Mouse (Mus musculus) neural tube, embryonic 11.5 days (tissue): ENCODE data around the gene Prkcb. TPM values are rescaled to one million over a fixed set of nuclear protein-coding genes. Genes with fewer than 3 reads are reported as not detected.

ENCODE experiments used
- ATAC-seq: fragments of 200-750 bp; cut with Nextera tagmentation; 2 replicates; pipeline ENCODE4 v1.8.0; 2017; ENCODE audit warnings: moderate number of reproducible peaks, mild to moderate bottlenecking, moderate TSS enrichment, moderate library complexity; ENCODE audit not compliant: insufficient read depth, low FRiP score, low TSS enrichment
- DNase-seq: peaks from one replicate; pipeline ENCODE4 v3.0.0-alpha.2; 2015; ENCODE audit warnings: low spot score
- H3K27ac ChIP-seq: fragments of 300-500 bp; sonication (generic); 2 replicates; pipeline ENCODE4 v1.5.1; 2014; ENCODE audit warnings: low read depth, mild to moderate bottlenecking, low read length
- H3K27me3 ChIP-seq: fragments of 300-500 bp; sonication (generic); 2 replicates; pipeline ENCODE4 v1.6.1; 2014; ENCODE audit warnings: mild to moderate bottlenecking, low read length, mixed read lengths; ENCODE audit not compliant: control insufficient read depth, insufficient read depth
- H3K36me3 ChIP-seq: fragments of 300-500 bp; sonication (generic); 2 replicates; pipeline ENCODE4 v1.6.1; 2014; ENCODE audit warnings: mild to moderate bottlenecking, low read length, moderate library complexity, mixed read lengths; ENCODE audit not compliant: control insufficient read depth, insufficient read depth
- H3K4me1 ChIP-seq: fragments of 300-500 bp; sonication (generic); 2 replicates; pipeline ENCODE4 v1.6.1; 2014; ENCODE audit warnings: low read length, mixed read lengths; ENCODE audit not compliant: control insufficient read depth, insufficient read depth
- H3K4me2 ChIP-seq: fragments of 300-500 bp; sonication (generic); 2 replicates; pipeline ENCODE4 v1.6.1; 2014; ENCODE audit warnings: low read depth, mild to moderate bottlenecking, moderate library complexity
- H3K4me3 ChIP-seq: fragments of 300-500 bp; sonication (generic); 2 replicates; pipeline ENCODE4 v1.5.1; 2014; ENCODE audit warnings: low read depth, low read length
- H3K9ac ChIP-seq: fragments of 300-500 bp; sonication (generic); 2 replicates; pipeline ENCODE4 v1.6.1; 2014; ENCODE audit warnings: mild to moderate bottlenecking, low read length
- H3K9me3 ChIP-seq: fragments of 300-500 bp; sonication (generic); 2 replicates; pipeline ENCODE4 v1.6.1; 2016; ENCODE audit warnings: low read length; ENCODE audit not compliant: control insufficient read depth
- WGBS: fragments of 180-500 bp; shearing (Covaris S2); extraction: QIAGEN DNeasy Blood & Tissue Kit; methylation state at CpG from one replicate; pipeline ENCODE4 v1.1.7; 2014; 5-methylcytosine and 5-hydroxymethylcytosine counted together
- polyA plus RNA-seq: library from polyadenylated mRNA; unstranded; fragments of >200 nt; fragmentation: Nextera tagmentation; extraction: Ambion mirVana; gene quantifications from 2 replicates; pipeline ENCODE4 v1.2.1, GENCODE M21; 2014

Gene Prkcb
- polyA plus RNA-seq, 1 experiment from 2014 or later = 13.4 TPM

DNA sequence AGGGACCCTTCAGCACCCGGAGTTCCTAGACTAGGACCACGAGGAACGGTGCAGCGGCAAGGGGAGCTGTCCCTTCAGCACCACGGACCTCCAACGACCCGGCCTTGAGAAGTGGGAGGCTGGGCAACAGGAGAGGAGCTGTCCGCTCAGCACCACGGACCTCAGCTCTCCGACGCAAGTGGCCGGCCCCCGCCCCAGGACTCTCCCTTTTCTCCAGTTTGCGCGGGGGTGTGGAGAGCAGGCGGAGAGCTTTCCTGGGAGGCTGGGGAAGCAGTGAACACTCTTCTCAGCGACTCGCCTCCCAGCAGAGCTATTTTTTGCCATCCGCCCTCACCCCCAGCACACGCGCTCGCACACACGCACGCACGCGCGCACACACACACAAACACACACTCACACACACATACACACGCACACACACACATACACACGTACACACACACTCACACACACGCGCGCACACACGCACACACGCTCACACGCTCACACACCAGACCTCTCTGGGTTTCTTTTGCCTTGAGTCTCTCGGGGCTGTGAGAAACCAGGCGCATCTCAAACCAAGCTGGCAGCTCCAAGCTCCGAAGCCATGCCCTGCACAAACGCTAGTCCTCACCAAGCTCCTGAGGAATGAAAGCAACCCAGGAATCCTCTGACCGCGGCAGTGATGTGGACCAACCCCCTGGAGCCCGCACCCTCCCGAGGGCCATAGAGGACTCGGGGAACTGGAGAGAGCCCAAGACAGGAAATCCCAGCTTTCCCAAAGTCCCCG is 382.5 kb downstream of the Prkcb start:
- no peak overlapping the region for H3K9ac ChIP-seq
- peak overlapping the region; percentile 12; the same call in 1 of the 2 replicates for H3K4me3 ChIP-seq
- 11% methylated on average over 45 of the region's 45 CpGs for WGBS

DNA sequence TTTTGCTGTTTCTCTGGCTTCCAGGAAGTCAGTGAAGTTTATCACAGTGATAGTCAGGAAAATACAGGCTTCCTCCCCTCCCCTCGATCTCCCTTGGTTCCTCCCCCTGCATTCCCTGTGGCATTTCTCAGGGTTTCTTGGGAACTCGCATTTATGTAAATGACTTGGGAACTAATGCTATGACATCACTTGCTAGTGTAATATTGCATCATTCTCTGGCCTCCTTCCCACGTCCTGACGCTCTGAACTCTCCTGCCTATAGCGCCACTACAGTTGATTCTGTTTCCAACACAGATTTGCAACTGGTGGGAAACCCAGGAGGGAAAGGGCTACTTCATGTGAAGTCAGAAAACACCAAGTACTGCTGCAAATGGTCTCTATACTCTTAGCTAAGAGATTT is 384.4 kb downstream of the Prkcb start:
- no peak overlapping the region for H3K4me3 ChIP-seq
- 62% methylated on average over 5 of the region's 5 CpGs for WGBS
- ATAC-seq = no peak
- H3K9me3 ChIP-seq = no peaks in the 10 kb centered on the region
- no peak overlapping the region for H3K9ac ChIP-seq
- no peaks in the 10 kb centered on the region for H3K4me1 ChIP-seq
- peaks cover 3% of the 10 kb centered on the region; the same call in 1 of the 2 replicates for H3K27me3 ChIP-seq
- H3K27ac ChIP-seq = no peak overlapping the region
- H3K4me2 ChIP-seq = no peak overlapping the region
- DNase-seq = no peak
- no peaks in the 10 kb centered on the region for H3K36me3 ChIP-seq

More for the DNA sequence above, 382.5 kb downstream of the Prkcb start:
- DNase-seq = peak; percentile 92
- H3K27ac ChIP-seq = no peak overlapping the region
- ATAC-seq = peak; percentile 60; the same call in 1 of the 2 replicates
- peak overlapping the region; percentile 35 for H3K4me2 ChIP-seq
- no peaks in the 10 kb centered on the region for H3K4me1 ChIP-seq
- peaks cover 3% of the 10 kb centered on the region; the same call in 1 of the 2 replicates for H3K27me3 ChIP-seq
- no peaks in the 10 kb centered on the region for H3K9me3 ChIP-seq
- no peaks in the 10 kb centered on the region for H3K36me3 ChIP-seq

DNA sequence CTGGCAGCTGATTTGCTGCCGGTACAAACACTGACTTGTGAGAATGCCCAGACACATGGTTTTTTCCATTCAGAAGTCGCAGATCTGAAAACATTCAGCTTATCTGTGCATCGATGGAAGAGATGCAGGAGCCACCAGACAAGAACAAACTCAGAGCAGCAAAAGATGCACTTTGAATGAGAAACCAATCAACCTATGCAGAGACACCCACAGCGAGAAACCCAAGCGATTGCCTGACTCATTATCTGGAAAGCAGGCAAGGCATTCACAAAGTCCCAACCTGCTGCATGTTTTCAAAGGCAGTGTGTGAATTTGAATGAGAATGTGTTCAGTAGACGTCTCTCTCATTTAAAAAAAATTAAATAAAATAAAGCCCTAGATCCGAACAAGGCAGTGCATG is 386.7 kb downstream of the Prkcb start:
- H3K9ac ChIP-seq = no peak overlapping the region
- peaks cover 3% of the 10 kb centered on the region; the same call in 1 of the 2 replicates for H3K27me3 ChIP-seq
- H3K27ac ChIP-seq = no peak overlapping the region
- no peak overlapping the region for H3K4me3 ChIP-seq
- ATAC-seq (no peak), DNase-seq (no peak)
- no peaks in the 10 kb centered on the region for H3K36me3 ChIP-seq
- WGBS = 87% methylated on average over 7 of the region's 7 CpGs
- no peak overlapping the region for H3K4me2 ChIP-seq
- no peaks in the 10 kb centered on the region for H3K4me1 ChIP-seq
- no peaks in the 10 kb centered on the region for H3K9me3 ChIP-seq

Other genes starting within 250 kb of the Prkcb start
- 98.6 and 110 TPM in 2 replicates for gene Ubfd1, start 221.6 kb upstream of the Prkcb start, polyA plus RNA-seq
- gene Ears2, start 221.5 kb upstream of the Prkcb start, polyA plus RNA-seq = 13.0 and 14.2 TPM in 2 replicates
- gene Ndufab1, start 186.9 kb upstream of the Prkcb start, polyA plus RNA-seq = 659 and 695 TPM in 2 replicates
- 17.0 and 20.5 TPM in 2 replicates for gene Palb2, start 155.8 kb upstream of the Prkcb start, polyA plus RNA-seq
- gene Dctn5, start 155.7 kb upstream of the Prkcb start, polyA plus RNA-seq = 146 and 153 TPM in 2 replicates
- 125 and 127 TPM in 2 replicates for gene Plk1, start 129.3 kb upstream of the Prkcb start, polyA plus RNA-seq
- 0.08 TPM in 1 of 2 replicates, not detected in the other for gene Ern2, start 102.5 kb upstream of the Prkcb start, polyA plus RNA-seq
- not detected in 2 replicates for gene Chp2, start 69.3 kb upstream of the Prkcb start, polyA plus RNA-seq